Mouse (Mus musculus) kidney, adult 18-20 months (tissue): ENCODE results near the gene Amer2.
"Not testable (repeated sequence)": the region's sequence is repeated elsewhere in the genome, so short reads cannot be mapped to it uniquely, and the experiment has no call there.

Experiments used
- DNase-seq: peaks from one replicate; pipeline ENCODE4 v3.0.0; 2021

The Amer2 gene

DNA sequence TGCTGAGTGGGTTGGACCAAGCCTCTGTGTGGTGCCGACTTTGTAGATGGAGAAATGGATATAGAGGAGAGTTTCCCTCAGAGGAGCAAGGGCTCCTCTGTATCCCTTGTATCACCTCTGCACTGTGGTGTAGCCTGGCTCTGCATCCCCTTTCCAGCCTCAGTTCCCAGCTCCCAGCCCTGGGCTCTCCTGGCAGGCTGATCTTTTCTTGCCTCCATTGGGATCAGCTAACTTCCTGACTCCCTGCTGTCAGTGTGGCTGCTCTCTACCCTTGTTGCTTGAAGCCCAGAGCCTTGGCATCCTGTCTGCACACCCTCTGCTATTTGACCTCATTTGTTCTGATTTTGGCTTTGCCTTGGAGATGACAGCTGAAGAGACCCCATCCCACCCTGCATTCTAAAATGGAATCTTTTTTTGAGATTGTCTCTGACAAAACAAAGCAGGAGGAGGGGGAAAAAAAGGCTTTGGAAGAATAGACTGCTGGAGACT lies at the start of gene Amer2:
Gene Amer2, plus strand, starts transcription at position 439 of the 489 bp plus-strand sequence.
- no peak for DNase-seq

GRCm38 (mm10) chr14:60340001-60340400 lies 33.1 kb upstream of the Amer2 start:
- DNase-seq: not testable (repeated sequence)

DNA sequence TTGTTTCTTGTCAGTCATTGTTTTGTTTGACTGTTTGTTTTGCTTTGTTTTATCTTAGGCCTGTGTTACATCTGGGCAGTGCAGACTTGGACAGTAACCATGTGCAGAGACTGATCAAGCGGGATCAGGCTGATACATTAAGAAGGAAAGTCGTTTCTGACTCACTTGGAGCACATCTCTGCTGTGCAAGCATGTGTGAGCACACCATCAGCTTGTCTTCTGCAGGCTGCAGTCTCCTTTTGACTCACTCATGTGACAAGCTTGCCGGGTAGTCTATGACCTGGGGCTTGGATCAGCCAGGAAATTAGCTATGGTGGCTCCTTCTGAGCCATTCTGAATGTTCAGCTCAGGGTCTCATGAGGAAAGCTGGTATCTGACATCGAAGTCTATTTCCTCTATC lies 32.5 kb upstream of the Amer2 start:
- no peak for DNase-seq

GRCm38 (mm10) chr14:60345326-60345876 lies 27.7 kb upstream of the Amer2 start:
- DNase-seq: no peak

GRCm38 (mm10) chr14:60358347-60358746 lies 14.7 kb upstream of the Amer2 start:
- no peak for DNase-seq

GRCm38 (mm10) chr14:60361380-60362212 lies 11.5 kb upstream of the Amer2 start:
- DNase-seq: no peak

DNA sequence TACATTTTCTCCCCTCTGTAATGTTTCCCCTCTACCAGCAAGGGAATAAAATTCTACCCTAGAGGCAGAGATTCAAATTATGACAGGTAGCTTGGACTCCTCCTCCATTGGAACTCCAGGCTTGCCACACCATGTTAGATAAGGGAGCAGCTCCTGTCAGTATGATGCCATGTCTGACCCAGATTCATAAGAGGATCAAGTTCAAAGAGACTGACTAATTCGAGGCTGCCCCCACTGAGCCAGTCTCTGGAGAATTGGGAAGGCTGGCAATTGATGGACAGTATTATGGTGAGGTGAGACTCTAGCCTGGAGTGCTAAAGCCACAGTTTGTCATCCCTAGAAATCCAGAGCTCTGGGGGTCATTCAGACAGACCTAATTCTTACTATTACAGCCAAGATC lies 6.3 kb upstream of the Amer2 start:
- no peak for DNase-seq

GRCm38 (mm10) chr14:60368769-60369666 lies 4.0 kb upstream of the Amer2 start:
- no peak for DNase-seq

DNA sequence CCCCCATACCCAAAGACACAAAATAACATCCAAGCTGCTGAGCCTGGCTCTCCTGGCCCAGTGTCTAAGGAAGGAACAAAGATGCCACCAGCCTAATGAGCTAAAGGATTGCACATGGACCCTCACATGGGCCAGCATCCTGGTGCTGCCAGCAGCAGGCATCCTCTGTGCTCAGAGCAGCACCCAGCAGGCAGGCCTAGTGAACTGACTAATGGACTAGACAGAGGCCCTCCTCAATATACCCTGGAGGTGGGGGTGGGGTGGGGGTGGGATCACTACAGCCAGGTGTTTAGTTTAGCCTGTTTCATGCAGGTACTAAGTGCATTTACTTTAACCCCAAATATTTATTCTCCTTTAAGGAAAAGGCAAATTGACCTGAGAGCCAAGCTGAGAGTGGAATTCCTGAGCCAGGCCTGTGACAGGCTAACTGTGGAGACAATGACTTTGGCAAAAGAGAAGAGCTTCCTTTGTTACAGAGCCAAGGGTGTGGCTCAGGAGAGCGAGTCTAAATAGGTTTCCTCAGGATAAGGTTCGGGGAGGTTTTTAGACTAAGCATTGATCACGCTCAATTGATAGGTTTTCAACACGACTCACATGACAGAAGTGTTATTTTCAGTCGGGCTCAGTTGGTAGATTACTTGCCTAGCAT lies 3.3 kb upstream of the Amer2 start:
- DNase-seq: no peak

GRCm38 (mm10) chr14:60377107-60377506 lies 4.0 kb downstream of the Amer2 start:
- no peak for DNase-seq

DNA sequence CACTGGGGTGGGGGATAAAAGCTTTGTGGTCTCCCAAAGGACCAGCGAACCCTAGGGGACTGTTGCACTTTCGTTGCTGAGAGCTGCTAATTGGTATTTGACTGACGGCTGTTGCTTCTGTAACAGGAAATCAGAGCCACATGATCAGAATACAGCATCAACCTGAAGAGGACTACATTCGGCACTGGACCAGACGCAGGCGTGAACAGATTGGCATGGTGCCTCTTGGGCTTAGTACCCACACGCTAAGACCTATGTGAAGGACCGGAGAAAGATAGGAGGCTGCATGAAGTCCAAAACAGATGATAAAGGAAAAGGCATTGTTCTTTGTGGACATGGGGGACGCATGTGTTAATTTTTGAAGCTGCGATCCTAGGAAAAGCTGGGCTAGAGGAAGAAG lies 4.5 kb downstream of the Amer2 start:
- no peak for DNase-seq

DNA sequence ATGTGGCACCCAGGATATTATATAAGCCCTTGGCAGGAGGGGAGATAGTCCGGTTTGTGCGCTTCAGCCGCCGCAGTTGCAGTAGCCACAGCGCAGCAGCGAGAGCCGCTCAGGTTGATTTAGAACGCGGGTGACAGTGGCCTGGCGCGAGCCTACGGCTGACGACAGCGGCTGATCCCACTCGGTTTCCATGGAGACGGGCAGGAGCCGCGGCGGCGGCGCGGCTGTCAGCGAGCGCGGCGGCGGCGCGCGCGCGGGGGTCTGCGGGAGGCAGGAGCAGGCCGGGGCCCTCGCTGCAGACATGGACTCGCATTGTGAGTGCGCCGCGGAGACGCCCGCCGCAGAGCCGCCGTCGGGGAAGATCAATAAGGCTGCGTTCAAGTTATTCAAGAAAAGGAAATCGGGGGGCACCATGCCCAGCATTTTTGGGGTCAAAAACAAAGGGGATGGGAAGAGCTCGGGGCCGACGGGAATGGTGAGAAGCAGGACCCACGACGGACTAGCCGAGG lies 5.1 kb downstream of the Amer2 start:
- DNase-seq: peak; percentile 16

- DNase-seq: peak; percentile 46
Measured at GRCm38 (mm10) chr14:60378566-60379322, 5.7 kb downstream of the Amer2 start.

GRCm38 (mm10) chr14:60379323-60379957 lies 6.4 kb downstream of the Amer2 start:
- DNase-seq: no peak

- no peak for DNase-seq
Measured at GRCm38 (mm10) chr14:60379958-60380330, 6.9 kb downstream of the Amer2 start.

- no peak for DNase-seq
Measured at GRCm38 (mm10) chr14:60381671-60382070, 8.6 kb downstream of the Amer2 start.

GRCm38 (mm10) chr14:60383816-60384215 lies 10.8 kb downstream of the Amer2 start:
- no peak for DNase-seq

DNA sequence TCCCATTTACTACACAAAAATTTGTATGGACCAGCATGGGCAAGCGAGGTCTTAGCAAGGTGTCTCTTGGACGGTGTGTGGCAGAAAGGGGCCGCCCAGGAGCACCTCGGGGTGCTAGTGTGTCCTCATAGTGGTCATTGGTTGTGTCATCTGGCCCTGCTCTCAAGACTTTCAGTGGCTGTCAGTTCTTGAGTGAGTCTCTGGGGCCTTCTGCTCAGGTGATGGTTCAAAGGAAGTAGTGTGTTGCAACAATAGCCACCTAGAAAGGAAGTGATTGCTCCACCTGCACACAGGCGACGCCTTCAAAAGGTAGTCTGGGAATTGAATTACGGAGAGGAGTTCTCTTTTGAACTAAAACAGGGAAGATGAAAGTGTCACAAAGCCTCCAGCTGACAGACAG lies 11.2 kb downstream of the Amer2 start:
- DNase-seq: no peak

DNA sequence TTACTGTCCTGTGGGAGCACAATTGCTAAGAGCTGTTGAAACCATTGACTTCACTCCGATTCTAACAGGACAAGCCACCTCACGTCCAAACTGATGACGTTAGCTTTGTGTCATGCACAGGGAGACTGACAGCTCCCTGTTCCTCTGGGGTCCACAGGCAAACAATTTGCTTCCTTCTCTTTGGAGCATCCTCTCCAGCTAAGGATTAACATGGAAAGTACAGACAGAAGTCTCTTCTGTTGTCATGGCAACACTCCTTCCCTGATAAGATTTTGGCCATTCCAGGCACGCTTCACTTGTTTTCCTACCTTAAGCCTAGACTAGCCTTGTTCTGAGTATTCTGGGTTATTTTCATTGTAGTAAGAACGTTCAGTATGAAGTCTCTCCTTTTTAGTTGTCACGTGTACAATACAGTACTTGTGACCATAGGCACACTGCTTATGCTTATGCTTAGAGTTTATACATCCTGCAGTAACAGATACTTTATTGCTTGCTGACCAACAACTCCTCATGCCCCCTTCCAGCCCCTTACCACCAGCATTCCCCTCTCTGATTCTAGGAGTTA lies 12.1 kb downstream of the Amer2 start:
- no peak for DNase-seq

GRCm38 (mm10) chr14:60386591-60387501 lies 13.8 kb downstream of the Amer2 start:
- DNase-seq: no peak
